Mouse (Mus musculus): ENCODE measurements around the gene Spint3.

The Spint3 gene

DNA sequence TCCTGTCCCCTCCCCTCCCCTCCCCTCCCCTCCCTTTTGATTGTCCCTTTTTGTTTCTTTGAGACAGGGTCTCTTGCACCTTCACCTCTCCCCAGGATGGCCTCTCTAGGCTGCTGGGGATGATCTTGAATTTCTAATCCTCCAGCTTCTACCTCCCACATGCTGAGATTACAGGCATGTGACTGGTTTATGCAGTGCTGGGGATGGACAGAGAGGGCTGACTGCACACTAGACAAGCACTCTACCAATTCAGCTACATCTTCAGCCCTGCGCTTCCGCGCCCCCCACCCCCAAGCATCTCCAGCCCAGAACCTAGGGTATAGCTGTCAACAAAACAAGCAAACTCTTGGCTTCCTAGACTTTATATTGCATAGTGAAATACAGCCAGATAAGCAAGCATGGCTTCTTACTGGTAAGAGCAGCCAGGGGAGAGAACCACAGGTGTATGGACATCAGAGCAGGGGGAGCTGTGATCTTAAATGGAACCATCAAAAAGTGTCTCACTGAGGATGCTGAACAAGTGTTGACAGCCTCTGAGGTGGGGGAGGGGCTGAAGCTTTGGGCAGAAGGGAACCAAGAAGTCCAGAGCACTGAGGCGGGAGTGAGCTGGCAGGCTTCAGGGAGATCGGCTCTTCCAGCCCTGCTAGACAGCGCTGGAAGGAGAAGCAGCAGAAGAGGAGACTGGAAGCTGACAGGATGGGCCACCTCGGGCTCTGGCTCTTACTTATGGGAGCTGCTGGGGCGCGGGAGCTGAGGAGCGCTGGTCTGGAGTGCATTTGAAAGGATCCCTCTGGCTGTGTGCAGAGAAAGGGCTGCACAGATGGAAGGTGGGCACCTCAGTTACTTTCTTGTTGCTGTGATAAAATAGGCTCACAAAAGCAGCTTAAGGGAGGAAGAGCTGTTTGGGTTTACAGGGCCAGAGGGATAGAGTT lies 23.0 kb downstream of the Spint3 start:
- peak; percentile 6 for DNase-seq (ENCODE audit: low spot score)

DNA sequence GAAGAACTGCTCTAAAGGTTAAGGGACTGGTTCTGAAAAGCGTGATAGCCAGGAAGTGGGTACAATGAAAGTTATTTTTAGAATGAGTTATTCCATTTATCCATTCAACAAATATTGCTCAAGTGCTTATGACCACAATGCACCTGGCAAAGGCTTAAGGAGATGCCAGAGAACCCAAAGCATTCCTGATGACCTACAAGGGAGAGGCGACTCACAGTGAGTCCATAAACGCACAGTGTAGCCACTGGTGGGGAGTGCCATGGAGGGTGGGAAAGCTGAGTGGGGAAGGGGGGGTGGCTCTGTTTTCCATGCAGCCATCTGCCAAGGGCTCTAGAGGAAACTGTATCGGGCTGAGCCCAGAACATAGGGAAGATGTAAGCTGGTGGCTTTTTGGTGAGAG lies 23.9 kb downstream of the Spint3 start:
- no peak for DNase-seq (ENCODE audit: low spot score)

DNA sequence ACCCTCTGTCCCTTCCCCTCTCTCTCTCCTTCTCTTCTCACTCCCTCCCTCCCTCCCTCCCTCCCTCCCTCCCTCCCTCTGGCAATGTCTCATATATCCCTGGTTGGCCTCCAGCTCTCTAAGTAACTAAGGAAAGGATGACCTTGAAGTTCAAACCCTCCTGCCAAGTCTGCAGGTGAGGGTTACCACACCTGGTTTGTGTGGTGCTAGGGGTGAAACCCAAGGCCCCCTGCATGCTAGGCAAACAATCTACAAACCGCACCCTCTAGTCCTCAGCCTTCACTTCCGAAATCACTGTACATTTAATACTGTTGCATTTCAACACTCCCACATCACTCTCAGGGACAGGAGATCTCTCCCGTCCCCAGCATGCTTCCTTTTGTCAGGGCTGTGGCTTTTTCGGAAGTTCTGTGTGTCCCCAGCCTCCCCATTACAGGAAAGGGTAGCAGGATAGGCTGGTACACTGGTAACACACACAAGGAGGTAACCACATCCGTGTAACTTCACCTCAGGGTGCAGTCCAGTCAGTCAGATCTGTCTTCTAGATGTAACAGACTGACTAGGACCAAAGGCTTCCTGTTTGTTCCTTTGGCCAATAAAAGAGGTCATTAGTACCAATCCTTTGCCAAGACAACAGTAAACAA lies 28.7 kb downstream of the Spint3 start:
- DNase-seq (ENCODE audit: low spot score): no peak

GRCm38 (mm10) chr2:164543745-164544144 lies 29.5 kb downstream of the Spint3 start:
- DNase-seq (ENCODE audit: low spot score): no peak

GRCm38 (mm10) chr2:164542598-164542997 lies 30.7 kb downstream of the Spint3 start:
- no peak for DNase-seq (ENCODE audit: low spot score)

DNA sequence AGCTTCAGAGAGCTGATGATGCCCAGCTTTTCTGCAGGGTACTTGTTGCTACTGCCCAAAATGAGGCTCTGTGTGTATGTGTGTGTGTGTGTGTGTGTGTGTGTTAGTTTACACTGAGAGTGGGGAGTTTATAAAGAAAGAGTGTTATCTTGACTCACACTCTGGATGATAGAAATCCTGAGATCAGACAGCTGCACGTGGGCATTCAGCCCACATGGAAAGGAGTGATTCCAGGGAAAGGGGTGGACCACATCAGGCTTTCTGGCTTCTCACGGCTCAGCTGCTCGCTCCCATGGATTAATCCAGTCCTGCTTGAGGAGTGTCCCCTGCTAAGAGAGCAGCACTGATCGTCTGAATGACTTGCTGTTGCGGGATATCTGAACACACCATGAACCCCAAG lies 31.1 kb downstream of the Spint3 start:
- no peak for DNase-seq (ENCODE audit: low spot score)

- no peak for DNase-seq (ENCODE audit: low spot score)
Observed at GRCm38 (mm10) chr2:164540652-164541427, 32.4 kb downstream of the Spint3 start.

DNA sequence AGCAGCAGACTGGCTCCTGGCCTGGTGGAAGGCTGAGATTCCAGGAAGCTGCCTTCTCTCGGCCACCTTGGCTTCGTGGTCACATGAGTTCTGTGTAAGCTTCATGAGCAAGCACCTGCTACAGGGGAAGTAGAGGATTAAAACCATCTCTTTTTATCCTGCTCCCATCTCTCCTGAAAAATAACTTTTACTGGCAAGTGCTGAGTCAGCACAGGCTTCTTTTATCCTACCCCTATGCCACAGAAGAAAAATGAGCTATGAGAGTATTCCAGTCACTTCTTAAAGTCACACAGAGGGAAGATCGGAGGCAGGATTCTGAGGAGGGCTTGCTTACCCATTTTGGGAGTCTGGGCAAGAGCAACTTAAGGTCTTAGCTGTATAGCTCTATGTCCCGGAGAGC lies 36.3 kb downstream of the Spint3 start:
- no peak for DNase-seq (ENCODE audit: low spot score)

DNA sequence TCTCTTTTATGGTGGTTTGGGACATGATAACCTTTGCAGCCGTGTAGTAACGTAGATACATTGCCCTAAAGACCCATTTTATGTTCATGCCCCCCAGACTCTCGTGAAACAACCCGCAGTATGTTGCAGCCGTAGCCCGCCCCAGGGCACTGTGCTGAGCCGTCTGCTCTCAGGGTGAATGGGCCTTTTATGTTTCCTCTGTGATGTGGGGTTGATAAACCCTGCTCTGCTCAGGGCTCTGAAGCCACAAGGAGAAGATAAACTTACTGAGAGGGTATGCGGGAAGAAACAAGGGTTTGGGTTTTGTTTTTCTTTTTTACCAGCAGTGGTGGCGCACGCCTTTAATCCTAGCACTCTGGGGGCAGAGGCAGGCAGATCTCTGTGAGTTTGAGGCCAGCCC lies 38.9 kb downstream of the Spint3 start:
- no peak for DNase-seq (ENCODE audit: low spot score)

DNA sequence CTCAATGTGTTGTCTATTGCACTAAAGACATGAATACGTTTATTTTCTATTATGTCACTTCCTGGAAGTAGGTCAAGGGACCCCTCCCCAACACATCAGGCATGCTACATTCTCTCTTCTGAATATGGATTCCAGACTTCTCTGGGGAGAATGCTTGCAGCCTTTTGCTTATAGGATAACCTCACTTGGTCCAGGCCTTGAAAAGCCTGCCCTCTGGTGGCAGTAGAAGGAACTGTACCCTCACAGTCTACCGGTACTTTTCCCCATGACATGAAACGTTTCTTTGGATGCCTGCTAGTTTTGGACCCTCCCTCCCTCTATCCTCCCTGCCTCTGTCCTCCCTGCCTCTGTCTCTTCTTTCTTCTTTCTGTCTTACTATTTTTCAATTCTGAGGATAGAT lies 42.1 kb downstream of the Spint3 start:
- DNase-seq (ENCODE audit: low spot score): peak; percentile 70

- no peak for DNase-seq (ENCODE audit: low spot score)
Observed at GRCm38 (mm10) chr2:164528557-164528956, 44.7 kb downstream of the Spint3 start.

GRCm38 (mm10) chr2:164523301-164523773 lies 49.9 kb downstream of the Spint3 start:
- no peak for DNase-seq (ENCODE audit: low spot score)

DNA sequence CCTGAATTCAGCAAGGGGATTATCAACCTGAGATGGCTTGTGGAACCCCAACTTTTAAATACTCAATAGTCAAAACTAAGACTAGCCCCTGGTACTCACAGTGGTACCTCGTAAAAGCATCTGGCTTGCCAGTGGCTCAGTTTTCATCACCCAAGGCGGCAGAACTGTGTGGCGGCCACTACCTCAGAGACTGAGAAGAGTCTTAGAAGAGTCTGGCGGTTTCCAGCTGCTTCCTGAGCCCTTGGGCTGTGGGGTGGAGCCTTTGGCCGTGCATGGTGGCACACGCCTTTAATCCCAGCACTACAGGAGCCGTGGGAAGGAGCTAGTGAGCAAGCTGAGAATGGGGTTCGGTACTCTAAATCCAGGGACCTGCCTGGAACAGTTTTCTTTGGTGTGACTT lies 51.0 kb downstream of the Spint3 start:
- no peak for DNase-seq (ENCODE audit: low spot score)

GRCm38 (mm10) chr2:164521841-164522240 lies 51.4 kb downstream of the Spint3 start:
- no peak for DNase-seq (ENCODE audit: low spot score)

GRCm38 (mm10) chr2:164520782-164521181 lies 52.5 kb downstream of the Spint3 start:
- peak; percentile 78 for DNase-seq (ENCODE audit: low spot score)
